Mouse (Mus musculus) CD8-positive naive resting alpha-beta T cell, adult 57 days (primary cell): ENCODE data around the gene Zmat5. TPM values are rescaled to one million over a fixed set of nuclear protein-coding genes. Genes with fewer than 3 reads are reported as not detected.

Experiments used
- total RNA-seq: library from RNA; stranded (reverse); gene quantifications from one replicate; pipeline ENCODE4 v1.2.4, GENCODE M21; 2023

Zmat5 gene
- 32.4 TPM for total RNA-seq

GRCm38 (mm10) chr11:4704072-4704964 is at the start of gene Zmat5, which contains the start of gene Uqcr10:
Gene Zmat5 (plus strand): TSS chr11:4704678.
Gene Uqcr10 (minus strand): TSS chr11:4704342.

GRCm38 (mm10) chr11:4746733-4747132 is 42.3 kb downstream of the Zmat5 start, which contains the start of gene Cabp7:
Gene Cabp7 (minus strand): TSS chr11:4746778.

Other genes starting within 250 kb of the Zmat5 start
- 83.6 TPM for gene Mtmr3, start 109.8 kb upstream of the Zmat5 start, total RNA-seq
- gene Gm11032, start 84.6 kb upstream of the Zmat5 start, total RNA-seq = not detected
- 29.4 TPM for gene Ascc2, start 66.9 kb upstream of the Zmat5 start, total RNA-seq
- gene Uqcr10, start 336 bp upstream of the Zmat5 start, total RNA-seq = 147 TPM
- gene Cabp7, start 42.1 kb downstream of the Zmat5 start, total RNA-seq = not detected
- gene Nf2, start 144.9 kb downstream of the Zmat5 start, total RNA-seq = 42.0 TPM
- 24.9 TPM for gene Nipsnap1, start 169.3 kb downstream of the Zmat5 start, total RNA-seq
- 39.2 TPM for gene Thoc5, start 190.6 kb downstream of the Zmat5 start, total RNA-seq
- 3.0 TPM for gene Nefh, start 243.4 kb downstream of the Zmat5 start, total RNA-seq